Mouse (Mus musculus): ENCODE measurements around the gene Rab3a. TPM values are rescaled to one million over a fixed set of nuclear protein-coding genes. Genes with fewer than 3 reads are reported as not detected.

The Rab3a gene
- total RNA-seq (2014; rRNA removed) (2.7 and 4.1 TPM in 2 replicates), polyA plus RNA-seq (2012; rRNA removed) (10.4 and 11.9 TPM in 2 replicates)

DNA sequence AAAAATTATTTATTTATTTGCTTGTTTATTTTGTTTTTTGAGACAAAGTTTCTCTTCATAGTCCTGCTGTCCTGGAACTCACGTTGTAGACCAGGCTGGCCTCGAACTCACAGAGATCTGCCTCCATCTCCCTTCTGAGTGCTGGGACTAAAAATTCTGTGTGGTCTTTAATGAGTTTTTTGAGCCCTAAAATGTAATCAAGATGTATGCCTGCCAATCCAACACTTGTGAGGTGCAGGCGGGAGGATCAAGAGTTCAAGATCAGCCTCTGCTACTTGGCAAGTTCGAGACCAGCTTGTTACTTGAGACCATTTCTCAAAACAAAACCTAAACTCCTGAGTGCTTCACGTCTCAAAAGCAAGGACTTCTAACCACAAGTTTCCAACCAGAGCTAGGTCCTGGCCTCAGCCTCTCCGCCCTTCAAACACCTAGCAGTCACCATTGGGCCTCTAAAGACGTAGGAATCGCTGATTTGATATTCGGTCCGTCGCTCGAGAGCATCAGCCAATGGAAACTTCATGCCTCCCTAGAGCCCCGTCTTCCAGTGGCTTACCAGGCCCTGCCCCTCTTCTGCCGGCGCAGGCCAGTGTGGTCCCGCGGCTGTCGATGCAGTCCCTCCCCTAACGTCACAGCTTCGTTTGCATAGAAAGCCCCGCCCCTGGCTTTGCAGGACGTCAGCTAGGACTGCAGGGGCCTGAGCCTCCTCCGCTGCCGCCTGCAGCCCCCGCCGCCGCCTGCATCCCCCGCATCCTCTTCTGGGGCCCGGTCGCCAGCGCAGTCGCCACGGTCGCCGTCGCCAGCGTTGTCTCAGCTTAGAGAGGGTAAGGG, at the start of gene Rab3a:
Gene Rab3a (plus strand): TSS at position 637 of the 828 bp plus-strand sequence.
- Histone ChIP-seq H3K36me3 (ENCODE audit: control insufficient read depth, insufficient read depth, low read length) (no peaks in the 10 kb centered on the region), H3K4me3 (ENCODE audit: insufficient read depth, low read depth, low read length) (peak within 1 kb of the TSS; percentile 62), H3K4me1 (ENCODE audit: control insufficient read depth, insufficient read depth, low read length) (peaks cover 8% of the 10 kb centered on the region; the same call in 1 of the 2 replicates), H3K27me3 (ENCODE audit: control insufficient read depth, insufficient read depth, low read length) (no peaks in the 10 kb centered on the region), H3K9ac (ENCODE audit: low read depth, low read length) (peak within 1 kb of the TSS; percentile 82), H3K79me2 (ENCODE audit: control insufficient read depth, insufficient read depth, low read length) (peaks cover 4% of the 10 kb centered on the region; the same call in 1 of the 2 replicates), H3K27ac (replicated peaks; ENCODE audit: insufficient read depth, low read depth, low read length) (peak within 1 kb of the TSS; percentile 78)
- peak; percentile 66; the same call in 1 of the 2 replicates for TF ChIP-seq POLR2A (IDR thresholded peaks at IDR 0.05; ENCODE audit: extremely low read depth, insufficient read depth, low read length)
- no peak for TF ChIP-seq CTCF (IDR thresholded peaks at IDR 0.05; ENCODE audit: low read depth, low read length)
- WGBS = 8% methylated on average over 37 of the region's 37 CpGs
- peak; percentile 96 for DNase-seq (ENCODE audit: extremely low read depth, low read depth, low spot score)

DNA sequence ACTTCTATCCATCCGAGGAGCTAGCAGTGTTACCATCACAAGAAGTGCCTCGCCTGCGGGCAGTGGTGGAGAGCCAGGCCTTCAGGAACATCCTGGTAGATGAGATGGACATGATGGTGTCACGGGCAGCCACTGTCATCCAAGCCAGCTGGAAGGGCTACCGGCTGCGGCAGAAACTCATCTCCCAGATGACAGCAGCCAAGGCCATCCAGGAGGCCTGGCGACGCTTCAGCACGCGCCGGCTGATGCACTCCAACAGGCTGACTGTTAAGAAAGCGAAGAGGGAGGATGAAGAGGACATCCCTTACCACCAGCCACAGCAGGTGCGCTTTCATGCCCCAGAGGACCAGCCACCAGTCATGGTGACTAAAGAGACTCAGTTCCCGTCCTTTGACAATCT, 46.2 kb upstream of the Rab3a start:
- no peak for TF ChIP-seq CTCF (IDR thresholded peaks at IDR 0.05; ENCODE audit: low read depth, low read length)
- no peak for TF ChIP-seq POLR2A (IDR thresholded peaks at IDR 0.05; ENCODE audit: extremely low read depth, insufficient read depth, low read length)
- Histone ChIP-seq H3K4me1 (ENCODE audit: control insufficient read depth, insufficient read depth, low read length) (no peaks in the 10 kb centered on the region), H3K9ac (ENCODE audit: low read depth, low read length) (no peak overlapping the region), H3K36me3 (ENCODE audit: control insufficient read depth, insufficient read depth, low read length) (no peaks in the 10 kb centered on the region), H3K4me3 (ENCODE audit: insufficient read depth, low read depth, low read length) (no peak overlapping the region), H3K27ac (replicated peaks; ENCODE audit: insufficient read depth, low read depth, low read length) (no peak overlapping the region), H3K79me2 (ENCODE audit: control insufficient read depth, insufficient read depth, low read length) (no peaks in the 10 kb centered on the region), H3K27me3 (ENCODE audit: control insufficient read depth, insufficient read depth, low read length) (no peaks in the 10 kb centered on the region)
- no peak for DNase-seq (ENCODE audit: extremely low read depth, low read depth, low spot score)
- WGBS = 91% methylated on average over 14 of the region's 14 CpGs

DNA sequence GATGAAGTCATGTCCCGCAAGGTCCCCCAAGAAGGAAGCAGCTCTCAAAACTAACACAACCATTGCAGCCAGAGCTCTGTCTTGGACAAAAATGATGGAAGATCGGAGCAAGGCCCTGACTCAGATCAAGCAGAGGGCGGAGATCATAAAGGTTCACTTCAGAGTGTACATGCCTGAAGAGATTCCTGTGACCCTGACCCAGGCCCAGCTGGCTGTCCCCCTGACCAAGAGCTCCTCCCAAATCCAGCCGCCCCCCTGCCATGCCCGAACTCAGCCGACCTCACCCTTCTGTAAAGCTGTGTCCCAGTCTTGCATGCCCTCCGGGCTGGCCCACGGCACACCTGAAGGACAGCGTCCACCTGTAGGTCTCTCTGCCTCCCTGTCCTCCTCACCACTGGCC, 44.7 kb upstream of the Rab3a start:
- Histone ChIP-seq H3K4me3 (ENCODE audit: insufficient read depth, low read depth, low read length) (no peak overlapping the region), H3K79me2 (ENCODE audit: control insufficient read depth, insufficient read depth, low read length) (no peaks in the 10 kb centered on the region), H3K4me1 (ENCODE audit: control insufficient read depth, insufficient read depth, low read length) (no peaks in the 10 kb centered on the region), H3K36me3 (ENCODE audit: control insufficient read depth, insufficient read depth, low read length) (no peaks in the 10 kb centered on the region), H3K27me3 (ENCODE audit: control insufficient read depth, insufficient read depth, low read length) (no peaks in the 10 kb centered on the region), H3K9ac (ENCODE audit: low read depth, low read length) (no peak overlapping the region), H3K27ac (replicated peaks; ENCODE audit: insufficient read depth, low read depth, low read length) (no peak overlapping the region)
- 89% methylated on average over 9 of the region's 9 CpGs for WGBS
- no peak for DNase-seq (ENCODE audit: extremely low read depth, low read depth, low spot score)
- TF ChIP-seq CTCF (IDR thresholded peaks at IDR 0.05; ENCODE audit: low read depth, low read length) = no peak
- no peak for TF ChIP-seq POLR2A (IDR thresholded peaks at IDR 0.05; ENCODE audit: extremely low read depth, insufficient read depth, low read length)

DNA sequence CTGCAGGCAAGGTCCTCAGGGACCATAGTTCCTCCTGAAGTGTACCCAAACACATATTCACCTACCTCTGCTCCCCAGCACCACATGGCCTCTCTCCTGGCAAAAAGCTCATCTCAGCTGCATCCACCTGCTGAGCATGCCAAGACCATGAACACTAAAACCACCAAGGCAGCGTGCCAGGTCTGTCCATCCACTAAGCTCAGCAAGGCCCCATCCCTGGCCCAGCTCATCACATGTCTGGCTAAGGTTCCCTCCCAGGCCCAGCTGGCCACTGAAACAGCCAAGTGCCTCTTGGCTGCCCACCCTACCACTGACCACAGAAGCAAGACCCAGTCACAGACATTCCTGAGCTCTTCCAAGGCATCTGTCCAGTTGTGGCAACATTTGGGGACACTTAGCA, 44.2 kb upstream of the Rab3a start:
- no peak for DNase-seq (ENCODE audit: extremely low read depth, low read depth, low spot score)
- no peak for TF ChIP-seq CTCF (IDR thresholded peaks at IDR 0.05; ENCODE audit: low read depth, low read length)
- TF ChIP-seq POLR2A (IDR thresholded peaks at IDR 0.05; ENCODE audit: extremely low read depth, insufficient read depth, low read length) = no peak
- Histone ChIP-seq H3K4me1 (ENCODE audit: control insufficient read depth, insufficient read depth, low read length) (no peaks in the 10 kb centered on the region), H3K79me2 (ENCODE audit: control insufficient read depth, insufficient read depth, low read length) (no peaks in the 10 kb centered on the region), H3K27ac (replicated peaks; ENCODE audit: insufficient read depth, low read depth, low read length) (no peak overlapping the region), H3K9ac (ENCODE audit: low read depth, low read length) (no peak overlapping the region), H3K36me3 (ENCODE audit: control insufficient read depth, insufficient read depth, low read length) (no peaks in the 10 kb centered on the region), H3K27me3 (ENCODE audit: control insufficient read depth, insufficient read depth, low read length) (no peaks in the 10 kb centered on the region), H3K4me3 (ENCODE audit: insufficient read depth, low read depth, low read length) (no peak overlapping the region)
- 89% methylated on average over 1 of the region's 1 CpGs for WGBS

DNA sequence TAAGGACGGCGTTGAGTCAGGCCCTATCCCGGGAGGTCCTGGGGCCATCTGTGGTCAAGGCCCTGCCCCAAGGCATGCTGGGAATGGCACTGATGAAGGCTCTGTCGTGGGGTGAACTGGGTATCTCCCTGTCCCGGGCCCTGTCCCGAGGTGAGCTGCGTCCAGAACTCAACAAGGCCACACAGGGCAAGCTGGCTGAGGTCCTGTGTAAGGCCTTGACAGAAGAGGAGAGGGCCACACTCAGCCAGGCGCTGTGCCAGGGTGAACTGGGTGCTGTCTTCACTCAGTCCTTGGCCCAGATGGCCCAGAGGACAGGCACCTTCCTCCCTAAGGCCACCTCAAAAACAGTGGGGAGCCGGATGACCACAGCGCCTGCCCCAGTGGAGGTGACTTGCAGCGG, 43.4 kb upstream of the Rab3a start:
- Histone ChIP-seq H3K36me3 (ENCODE audit: control insufficient read depth, insufficient read depth, low read length) (no peaks in the 10 kb centered on the region), H3K27me3 (ENCODE audit: control insufficient read depth, insufficient read depth, low read length) (no peaks in the 10 kb centered on the region), H3K4me3 (ENCODE audit: insufficient read depth, low read depth, low read length) (no peak overlapping the region), H3K4me1 (ENCODE audit: control insufficient read depth, insufficient read depth, low read length) (no peaks in the 10 kb centered on the region), H3K79me2 (ENCODE audit: control insufficient read depth, insufficient read depth, low read length) (no peaks in the 10 kb centered on the region), H3K9ac (ENCODE audit: low read depth, low read length) (no peak overlapping the region), H3K27ac (replicated peaks; ENCODE audit: insufficient read depth, low read depth, low read length) (no peak overlapping the region)
- DNase-seq (ENCODE audit: extremely low read depth, low read depth, low spot score) = no peak
- WGBS = 74% methylated on average over 11 of the region's 11 CpGs
- TF ChIP-seq POLR2A (IDR thresholded peaks at IDR 0.05; ENCODE audit: extremely low read depth, insufficient read depth, low read length) = no peak

DNA sequence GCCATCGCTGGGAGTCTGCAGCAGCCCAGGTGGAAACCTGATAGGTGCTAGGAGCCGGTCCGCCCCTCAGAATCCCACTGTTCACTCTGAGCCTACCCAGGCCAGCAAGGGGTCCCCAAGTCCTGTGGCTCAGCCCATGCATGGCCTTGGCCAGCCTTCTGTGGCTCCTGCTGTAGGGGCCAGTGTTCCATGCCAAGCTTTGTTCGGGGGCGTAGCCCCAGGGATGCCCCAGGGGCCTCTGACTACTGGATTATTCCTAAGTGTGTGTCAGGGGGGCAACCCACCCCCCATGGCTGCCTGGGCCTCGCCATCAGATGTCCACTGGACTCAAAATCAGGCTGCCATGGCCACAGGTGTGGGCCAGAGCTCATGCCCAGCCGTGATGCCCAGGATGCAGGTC, 40.5 kb upstream of the Rab3a start:
- Histone ChIP-seq H3K4me3 (ENCODE audit: insufficient read depth, low read depth, low read length) (no peak overlapping the region), H3K9ac (ENCODE audit: low read depth, low read length) (no peak overlapping the region), H3K27ac (replicated peaks; ENCODE audit: insufficient read depth, low read depth, low read length) (no peak overlapping the region), H3K79me2 (ENCODE audit: control insufficient read depth, insufficient read depth, low read length) (no peaks in the 10 kb centered on the region), H3K4me1 (ENCODE audit: control insufficient read depth, insufficient read depth, low read length) (no peaks in the 10 kb centered on the region), H3K27me3 (ENCODE audit: control insufficient read depth, insufficient read depth, low read length) (no peaks in the 10 kb centered on the region), H3K36me3 (ENCODE audit: control insufficient read depth, insufficient read depth, low read length) (no peaks in the 10 kb centered on the region)
- DNase-seq (ENCODE audit: extremely low read depth, low read depth, low spot score) = no peak
- TF ChIP-seq POLR2A (IDR thresholded peaks at IDR 0.05; ENCODE audit: extremely low read depth, insufficient read depth, low read length) = no peak
- no peak for TF ChIP-seq CTCF (IDR thresholded peaks at IDR 0.05; ENCODE audit: low read depth, low read length)
- WGBS = 85% methylated on average over 7 of the region's 7 CpGs
